Mouse (Mus musculus): ENCODE results near the gene Pttg1ip. TPM values are rescaled to one million over a fixed set of nuclear protein-coding genes. Genes with fewer than 3 reads are reported as not detected.
A peak's percentile ranks its signal among the peaks of the same experiment; 100 is the strongest.

Gene Pttg1ip
- total RNA-seq, 2 experiments from 2014 or later: 37.6 to 54.1 TPM

GRCm38 (mm10) chr10:77634452-77635231, 53.1 kb downstream of the Pttg1ip start:
- ATAC-seq (replicated peaks; ENCODE audit: poor library complexity): no peak; the same call in 1 of the 2 replicates

- ATAC-seq (replicated peaks; ENCODE audit: poor library complexity): no peak
Observed at GRCm38 (mm10) chr10:77636234-77636922, 54.9 kb downstream of the Pttg1ip start.

GRCm38 (mm10) chr10:77638956-77639355, 57.4 kb downstream of the Pttg1ip start:
- no peak for ATAC-seq (replicated peaks; ENCODE audit: poor library complexity)

- peak; percentile 19; the same call in 1 of the 2 replicates for ATAC-seq (replicated peaks; ENCODE audit: poor library complexity)
Observed at GRCm38 (mm10) chr10:77643160-77643559, 61.6 kb downstream of the Pttg1ip start.

GRCm38 (mm10) chr10:77645571-77645970, 64.1 kb downstream of the Pttg1ip start:
- ATAC-seq (replicated peaks; ENCODE audit: poor library complexity): peak; percentile 59

GRCm38 (mm10) chr10:77647461-77647860, 65.9 kb downstream of the Pttg1ip start:
- ATAC-seq (replicated peaks; ENCODE audit: poor library complexity): no peak

GRCm38 (mm10) chr10:77647901-77648300, 66.4 kb downstream of the Pttg1ip start:
- no peak for ATAC-seq (replicated peaks; ENCODE audit: poor library complexity)

Other genes starting within 250 kb of the Pttg1ip start
- 1.6 TPM in 2 replicates for gene Adarb1, start 163.4 kb upstream of the Pttg1ip start, total RNA-seq (2015)
- 0.17 and 0.71 TPM in 2 replicates for gene Adarb1, start 163.4 kb upstream of the Pttg1ip start, total RNA-seq (2017)
- 9.1 and 9.9 TPM in 2 replicates for gene Fam207a, start 65.9 kb upstream of the Pttg1ip start, total RNA-seq (2015)
- gene Fam207a, start 65.9 kb upstream of the Pttg1ip start, total RNA-seq (2017): 28.8 and 38.1 TPM in 2 replicates
- gene Itgb2, start 51.5 kb upstream of the Pttg1ip start, total RNA-seq (2015): 37.2 and 37.9 TPM in 2 replicates
- 35.1 and 42.0 TPM in 2 replicates for gene Itgb2, start 51.5 kb upstream of the Pttg1ip start, total RNA-seq (2017)
- 34.5 and 38.8 TPM in 2 replicates for gene Sumo3, start 24.4 kb downstream of the Pttg1ip start, total RNA-seq (2015)
- gene Sumo3, start 24.4 kb downstream of the Pttg1ip start, total RNA-seq (2017): 187 and 212 TPM in 2 replicates
- gene Gm49325, start 24.5 kb downstream of the Pttg1ip start, total RNA-seq (2015): not detected in 2 replicates
- gene Gm49325, start 24.5 kb downstream of the Pttg1ip start, total RNA-seq (2017): 1.1 TPM in 1 of 2 replicates, not detected in the other
- gene Ube2g2, start 40.6 kb downstream of the Pttg1ip start, total RNA-seq (2015): 22.8 and 25.1 TPM in 2 replicates
- gene Ube2g2, start 40.6 kb downstream of the Pttg1ip start, total RNA-seq (2017): 30.4 and 34.2 TPM in 2 replicates
- 0.12 and 0.96 TPM in 2 replicates for gene Tspear, start 104.8 kb downstream of the Pttg1ip start, total RNA-seq (2015)
- gene Tspear, start 104.8 kb downstream of the Pttg1ip start, total RNA-seq (2017): not detected in 2 replicates
- gene Gm19402, start 109.0 kb downstream of the Pttg1ip start, total RNA-seq (2015): not detected in 2 replicates
- not detected in 2 replicates for gene Gm19402, start 109.0 kb downstream of the Pttg1ip start, total RNA-seq (2017)
- not detected in 2 replicates for gene Gm9508, start 115.5 kb downstream of the Pttg1ip start, total RNA-seq (2015)
- gene Gm9508, start 115.5 kb downstream of the Pttg1ip start, total RNA-seq (2017): not detected in 2 replicates
- gene Gm10272, start 124.9 kb downstream of the Pttg1ip start, total RNA-seq (2015): not detected in 2 replicates
- not detected in 2 replicates for gene Gm10272, start 124.9 kb downstream of the Pttg1ip start, total RNA-seq (2017)
- not detected in 2 replicates for gene Gm10024, start 129.7 kb downstream of the Pttg1ip start, total RNA-seq (2015)
- gene Gm10024, start 129.7 kb downstream of the Pttg1ip start, total RNA-seq (2017): not detected in 2 replicates
- gene Gm10142, start 134.1 kb downstream of the Pttg1ip start, total RNA-seq (2015): not detected in 2 replicates
- gene Gm10142, start 134.1 kb downstream of the Pttg1ip start, total RNA-seq (2017): not detected in 2 replicates
- gene Krtap12-1, start 138.9 kb downstream of the Pttg1ip start, total RNA-seq (2015): not detected in 2 replicates
- not detected in 2 replicates for gene Krtap12-1, start 138.9 kb downstream of the Pttg1ip start, total RNA-seq (2017)
- not detected in 2 replicates for gene Gm10100, start 144.8 kb downstream of the Pttg1ip start, total RNA-seq (2015)
- gene Gm10100, start 144.8 kb downstream of the Pttg1ip start, total RNA-seq (2017): not detected in 2 replicates
- gene Gm18596, start 160.9 kb downstream of the Pttg1ip start, total RNA-seq (2015): not detected in 2 replicates
- not detected in 2 replicates for gene Gm18596, start 160.9 kb downstream of the Pttg1ip start, total RNA-seq (2017)
- gene Gm9736, start 169.6 kb downstream of the Pttg1ip start, total RNA-seq (2015): not detected in 2 replicates
- not detected in 2 replicates for gene Gm9736, start 169.6 kb downstream of the Pttg1ip start, total RNA-seq (2017)
- gene Gm3233, start 178.0 kb downstream of the Pttg1ip start, total RNA-seq (2015): not detected in 2 replicates
- gene Gm3233, start 178.0 kb downstream of the Pttg1ip start, total RNA-seq (2017): not detected in 2 replicates
- not detected in 2 replicates for gene Gm3238, start 189.6 kb downstream of the Pttg1ip start, total RNA-seq (2015)
- not detected in 2 replicates for gene Gm3238, start 189.6 kb downstream of the Pttg1ip start, total RNA-seq (2017)
- gene Gm7138, start 195.2 kb downstream of the Pttg1ip start, total RNA-seq (2015): not detected in 2 replicates
- gene Gm7138, start 195.2 kb downstream of the Pttg1ip start, total RNA-seq (2017): not detected in 2 replicates
- not detected in 2 replicates for gene Gm3250, start 200.8 kb downstream of the Pttg1ip start, total RNA-seq (2015)
- gene Gm3250, start 200.8 kb downstream of the Pttg1ip start, total RNA-seq (2017): not detected in 2 replicates
- not detected in 2 replicates for gene Gm7137, start 206.5 kb downstream of the Pttg1ip start, total RNA-seq (2015)
- gene Gm7137, start 206.5 kb downstream of the Pttg1ip start, total RNA-seq (2017): not detected in 2 replicates
- not detected in 2 replicates for gene Gm9639, start 213.4 kb downstream of the Pttg1ip start, total RNA-seq (2015)
- gene Gm9639, start 213.4 kb downstream of the Pttg1ip start, total RNA-seq (2017): not detected in 2 replicates
- not detected in 2 replicates for gene Gm19668, start 217.4 kb downstream of the Pttg1ip start, total RNA-seq (2015)
- not detected in 2 replicates for gene Gm19668, start 217.4 kb downstream of the Pttg1ip start, total RNA-seq (2017)
- gene Gm9507, start 230.1 kb downstream of the Pttg1ip start, total RNA-seq (2015): not detected in 2 replicates
- not detected in 2 replicates for gene Gm9507, start 230.1 kb downstream of the Pttg1ip start, total RNA-seq (2017)
- not detected in 2 replicates for gene Gm2696, start 233.0 kb downstream of the Pttg1ip start, total RNA-seq (2015)
- gene Gm2696, start 233.0 kb downstream of the Pttg1ip start, total RNA-seq (2017): not detected in 2 replicates
- gene Krtap10-4, start 245.4 kb downstream of the Pttg1ip start, total RNA-seq (2015): not detected in 2 replicates
- gene Krtap10-4, start 245.4 kb downstream of the Pttg1ip start, total RNA-seq (2017): not detected in 2 replicates